Mouse (Mus musculus) heart, postnatal 25 days (tissue): ENCODE measurements at regions not wholly inside any gene's neighbourhood (a gene's known extent, or its start where the extent isn't known, plus 50 kb on each side); places are given as distances from the start of the nearest gene placed in this dataset.

Experiments used
- DNase-seq: peaks from one replicate; pipeline ENCODE4 v3.0.0; 2022; ENCODE audit warnings: low spot score
- intact Hi-C: fragments of 180-260 bp; cut with DNase I; formaldehyde crosslinking; loops from one replicate; pipeline ENCODE4 v1.15.1; 2025

DNA sequence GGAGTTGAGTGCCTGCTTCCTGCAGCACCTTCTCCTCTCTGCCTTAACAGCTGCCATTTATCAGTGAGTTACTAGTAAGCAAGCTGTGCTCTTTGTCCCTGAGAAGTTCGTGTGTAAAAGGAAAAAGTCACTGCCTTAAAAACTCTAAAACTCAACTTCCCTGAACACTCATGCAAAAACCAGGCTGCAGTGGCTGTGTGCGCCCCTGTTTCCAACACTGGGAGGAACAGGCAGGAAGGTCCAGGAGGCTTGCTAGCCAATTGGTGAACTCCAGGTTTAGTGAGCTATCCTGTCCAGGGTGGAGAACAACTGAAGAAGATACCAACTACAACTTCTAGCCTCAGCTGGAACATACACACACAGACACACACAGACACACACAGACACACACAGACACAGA is 81.0 kb upstream of the Parp11 start:
- intact Hi-C loops, result no loop called here
- DNase-seq, result no peak

DNA sequence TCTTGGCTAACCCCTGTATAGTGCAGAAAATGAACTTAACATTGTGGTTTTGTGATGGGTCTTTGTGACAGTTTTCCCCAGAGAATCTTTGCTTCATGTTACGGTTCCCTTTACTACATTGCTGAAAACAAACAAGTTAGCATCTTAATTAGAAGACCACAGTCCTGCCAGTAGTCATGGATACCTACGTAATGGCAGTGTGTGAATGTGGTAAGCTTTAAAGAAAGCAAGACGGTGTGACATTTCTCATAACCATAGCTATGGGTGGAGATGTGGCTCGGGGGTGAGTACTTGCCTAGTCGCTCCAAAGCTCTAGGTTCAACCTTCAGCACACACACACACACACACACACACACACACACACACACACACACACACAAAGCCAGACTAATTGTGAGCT is 73.6 kb upstream of the Parp11 start:
- intact Hi-C loops, result no loop called here
- no peak for DNase-seq

DNA sequence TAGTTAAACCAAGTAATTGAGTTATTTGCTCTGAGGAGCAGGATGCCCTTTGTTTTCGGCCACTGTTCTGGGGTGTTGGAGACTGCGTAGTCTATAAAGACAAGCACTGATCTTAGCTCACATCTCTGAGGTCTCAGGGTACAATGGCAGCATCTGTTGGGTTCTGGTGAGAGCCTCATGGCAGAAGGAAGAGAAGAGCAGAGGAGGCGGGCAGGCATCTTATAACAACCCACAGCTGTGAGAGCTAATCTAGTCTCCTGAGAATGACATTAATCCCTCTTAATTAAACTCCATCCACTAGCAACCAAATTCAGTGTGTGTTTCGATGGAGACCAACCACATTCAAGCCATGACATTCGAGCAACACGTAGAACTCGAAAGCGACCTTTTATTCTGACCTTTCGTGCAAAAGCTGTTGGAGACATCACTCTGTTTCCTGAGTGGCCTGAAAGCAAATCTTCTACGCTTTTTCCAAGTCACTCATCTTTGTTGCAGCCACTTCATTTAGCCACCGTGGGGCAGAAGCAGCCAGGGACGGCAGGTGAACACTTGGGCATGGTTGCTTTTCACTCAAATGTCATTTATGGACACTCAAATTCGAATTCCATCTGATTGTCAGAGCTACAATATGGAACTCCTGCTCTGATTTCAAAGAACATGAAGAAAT is 72.7 kb upstream of the Parp11 start:
- intact Hi-C loops, result no loop called here
- DNase-seq, result no peak

DNA sequence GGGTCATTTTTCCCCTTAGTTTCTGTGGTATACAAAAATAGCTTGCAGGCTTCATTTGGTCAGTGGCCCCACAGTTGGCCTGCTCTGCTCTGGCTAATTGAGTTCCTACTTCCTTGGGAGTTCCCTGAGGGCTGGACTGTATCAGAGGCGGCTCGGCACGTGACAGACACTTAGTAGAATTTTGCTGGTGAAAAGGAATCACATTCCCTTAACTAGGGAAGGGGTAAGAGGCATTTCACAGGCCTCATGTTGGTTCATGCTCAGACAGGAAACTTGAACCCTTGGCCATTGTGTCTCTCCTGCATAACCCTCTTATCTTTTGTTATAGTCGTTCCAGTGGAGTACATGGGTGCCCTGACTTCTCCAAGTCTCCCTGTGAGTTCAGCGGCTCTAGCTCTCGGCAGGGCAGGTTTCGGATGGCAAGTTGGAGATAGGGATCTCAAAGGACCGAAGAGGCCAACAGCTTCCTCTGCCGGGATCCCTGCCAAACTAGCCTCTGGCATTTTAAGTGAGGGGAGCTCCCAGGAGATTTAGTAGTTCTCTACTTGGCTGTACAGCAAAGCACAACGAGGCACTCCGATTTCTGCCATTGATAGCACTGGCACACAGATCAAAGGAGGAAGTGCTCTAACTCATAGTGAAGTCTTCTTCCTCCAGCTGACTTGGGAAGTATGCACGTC is 72.0 kb upstream of the Parp11 start:
- no peak for DNase-seq
- intact Hi-C loops, result no loop called here

DNA sequence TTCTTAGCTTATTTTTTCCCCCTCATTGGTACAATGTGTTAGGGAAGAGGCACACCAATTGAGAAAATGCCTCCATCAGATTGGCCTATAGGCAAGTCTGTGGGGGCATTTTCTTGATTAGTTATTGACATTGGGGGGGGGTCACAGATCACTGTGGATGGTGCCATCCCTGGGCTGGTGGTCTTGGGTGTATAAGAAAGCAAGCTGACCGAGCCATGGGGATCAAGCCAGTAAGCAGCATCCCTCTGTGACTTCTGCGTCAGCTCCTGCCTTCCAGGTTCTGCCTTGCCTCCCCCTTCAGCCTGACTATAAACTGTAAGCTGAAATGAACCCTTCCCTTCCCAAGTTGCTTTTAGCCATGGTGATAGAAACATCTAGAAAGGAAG is 71.5 kb upstream of the Parp11 start:
- intact Hi-C loops, result no loop called here
- DNase-seq, result no peak

DNA sequence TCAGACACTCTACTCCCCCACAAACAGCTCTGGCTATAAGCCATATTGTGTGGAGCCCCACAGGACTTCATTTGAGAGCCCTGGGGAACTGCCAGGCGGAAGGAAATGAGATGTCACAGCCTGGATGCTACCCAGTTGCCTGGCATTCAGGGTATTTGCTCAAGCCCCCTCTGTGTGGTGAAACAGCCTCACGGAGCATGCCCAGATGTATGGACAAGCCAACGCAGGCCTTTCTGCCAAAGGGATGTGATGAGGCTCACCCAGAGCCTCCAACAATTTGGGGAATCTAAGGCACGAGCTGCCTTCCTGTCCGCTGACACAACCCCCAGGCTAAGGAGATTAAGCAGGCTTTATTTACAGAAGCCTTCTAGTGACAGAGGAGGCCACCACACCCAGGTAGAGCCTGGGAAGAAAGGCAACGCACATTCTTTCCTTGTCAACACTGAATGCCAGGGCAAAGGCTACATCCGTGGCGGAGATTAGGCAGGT is 70.9 kb upstream of the Parp11 start:
- no peak for DNase-seq
- intact Hi-C loops, result no loop called here

DNA sequence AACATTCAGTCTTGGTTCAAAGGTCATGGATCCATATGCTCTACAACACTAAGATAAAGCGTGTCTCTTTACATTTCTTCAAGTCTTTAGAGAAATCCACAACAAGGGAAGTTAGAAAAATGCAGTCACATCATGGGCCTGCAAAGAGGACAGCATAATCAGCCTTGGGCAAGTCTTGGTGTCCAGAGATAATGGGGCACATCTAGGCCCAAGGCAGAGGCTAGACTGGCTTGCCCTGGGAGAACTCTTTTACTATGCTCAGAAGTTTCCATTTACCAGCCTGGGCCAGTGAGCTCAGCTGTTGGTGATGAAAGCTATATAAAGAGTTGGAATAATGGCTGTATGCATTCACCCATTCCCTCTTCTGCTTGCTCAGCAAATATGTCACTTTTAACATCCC is 67.9 kb upstream of the Parp11 start:
- DNase-seq, result no peak
- intact Hi-C loops, result loop anchor here (2.0 kb wide), 1 partner anchor 26 kb away; no protein-coding TSS in a partner anchor

DNA sequence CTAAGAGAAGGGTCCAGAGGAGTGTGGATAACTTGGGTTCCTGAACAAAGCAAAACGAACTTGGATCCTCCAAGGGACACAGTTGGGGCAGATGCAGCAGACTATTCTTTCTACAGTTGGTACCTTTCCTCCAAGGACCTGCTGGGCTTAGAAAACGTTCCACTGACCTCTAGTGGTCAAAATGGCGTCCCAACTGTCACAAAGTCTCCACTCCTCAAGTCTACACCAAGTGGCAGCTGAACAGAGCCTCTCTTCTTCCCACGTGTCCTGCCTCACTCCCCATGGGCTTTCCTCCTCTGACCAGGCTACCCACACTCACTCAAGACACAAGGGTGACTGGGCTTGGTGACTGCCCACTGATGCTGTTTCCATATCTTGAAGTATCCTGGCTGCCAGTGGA is 67.1 kb upstream of the Parp11 start:
- no peak for DNase-seq
- intact Hi-C loops, result loop anchor here (2.0 kb wide), 1 partner anchor 27 kb away; no protein-coding TSS in a partner anchor

DNA sequence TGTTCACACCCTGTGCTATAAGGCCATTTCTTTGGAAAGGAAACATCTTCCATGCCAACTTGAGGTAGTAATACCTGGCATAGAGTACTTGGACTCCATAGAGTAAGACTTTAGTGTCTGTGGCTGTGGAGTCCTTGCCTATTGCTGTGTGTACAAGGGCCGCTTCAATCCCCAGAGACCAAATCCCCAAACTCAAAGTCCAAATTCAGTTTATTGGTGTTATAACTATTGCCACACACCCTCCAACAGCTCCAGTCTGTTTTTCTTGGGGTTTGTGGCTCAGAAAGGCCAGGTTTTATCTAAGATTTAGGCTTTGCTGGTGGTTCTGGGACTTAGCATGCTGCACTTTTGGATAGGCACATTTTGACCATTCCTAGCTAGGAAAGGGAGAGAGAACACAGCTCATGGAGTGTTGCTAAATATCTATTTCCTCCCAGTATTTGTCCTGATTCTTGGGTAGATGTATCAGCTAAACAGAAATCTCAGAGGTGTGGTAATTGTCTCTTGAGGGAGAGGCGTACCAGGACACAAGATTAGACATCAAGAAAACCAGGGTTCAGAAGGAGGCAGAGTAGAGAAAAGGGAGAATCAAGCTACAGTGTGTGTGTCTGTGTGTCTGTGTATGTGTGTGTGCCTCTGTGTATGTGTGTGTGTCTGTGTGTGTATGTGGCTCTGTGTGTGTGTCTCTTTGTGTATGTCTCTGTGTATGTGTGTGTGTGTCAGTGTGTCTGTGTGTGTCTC is 65.3 kb upstream of the Parp11 start:
- intact Hi-C loops, result no loop called here
- no peak for DNase-seq

DNA sequence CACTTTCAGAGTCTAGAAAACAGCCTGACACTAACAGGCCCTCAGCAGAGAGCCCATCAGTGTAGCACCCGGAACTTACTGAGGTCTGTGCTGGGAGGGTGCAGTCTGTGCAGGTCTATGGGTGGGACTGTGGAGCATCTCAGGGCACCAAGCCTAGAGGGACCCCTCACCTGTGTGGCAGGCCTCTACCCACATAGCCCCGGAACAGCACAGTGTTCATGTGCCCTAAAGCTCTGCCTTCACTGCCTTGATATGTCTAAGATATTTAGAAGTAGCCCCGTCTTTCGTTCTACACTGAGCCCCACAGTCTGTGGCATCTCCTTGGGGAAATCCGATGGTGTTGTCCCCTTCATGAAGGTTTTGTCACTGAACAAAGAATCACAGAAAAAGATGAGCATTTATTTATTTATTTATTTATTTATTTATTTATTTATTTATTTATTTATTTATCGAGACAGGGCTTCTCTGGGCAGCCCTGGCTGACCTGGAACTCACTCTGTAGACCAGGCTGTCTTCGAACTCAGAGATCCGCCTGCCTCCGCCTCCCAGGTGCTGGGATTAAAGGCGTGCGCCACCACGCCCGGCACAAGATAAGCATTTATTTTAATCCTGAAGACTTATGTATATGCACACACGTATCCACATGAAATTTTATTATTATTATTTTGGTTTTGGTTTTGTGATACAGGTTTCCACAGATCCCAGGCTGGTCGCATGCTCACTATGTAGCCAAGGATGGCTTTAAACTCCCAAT is 55.2 kb upstream of the Parp11 start:
- intact Hi-C loops, result no loop called here
- DNase-seq, result no peak

DNA sequence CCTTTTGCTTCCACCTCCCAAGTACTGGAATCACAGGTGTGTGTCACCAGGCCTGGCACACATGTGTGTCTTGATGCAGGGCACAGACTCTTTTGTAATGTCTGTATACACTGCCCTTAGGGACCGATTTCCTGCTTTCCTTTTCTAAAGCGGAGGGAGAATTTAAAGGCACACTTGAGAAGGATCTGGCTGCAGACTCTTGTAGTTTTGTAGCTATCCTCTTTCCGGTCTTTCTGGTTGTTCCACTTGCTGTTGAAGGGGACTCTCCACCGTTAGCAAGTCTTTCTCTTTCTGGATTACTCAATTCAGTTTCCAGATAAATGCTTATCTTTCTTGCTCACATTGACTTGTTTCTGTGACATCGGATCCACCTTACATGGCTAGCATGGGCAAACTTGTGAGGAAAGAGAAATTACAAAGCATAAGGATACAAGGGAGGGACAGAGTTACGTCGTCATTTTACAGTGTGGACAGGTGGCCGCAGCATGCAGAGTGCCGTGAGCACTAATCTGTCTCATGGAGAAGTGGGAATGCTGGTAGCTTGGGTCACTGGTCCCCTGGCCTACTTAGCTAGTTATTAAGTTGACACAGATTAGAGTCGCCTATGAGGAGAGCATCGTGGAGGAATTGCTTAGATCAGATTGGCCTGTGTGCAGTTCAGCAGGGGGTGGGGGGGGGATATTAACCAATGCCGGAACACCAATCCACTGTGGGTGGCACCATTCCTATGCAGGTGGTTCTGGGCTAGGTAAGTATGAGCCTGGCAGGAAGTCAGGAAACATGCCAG is 54.4 kb upstream of the Parp11 start:
- intact Hi-C loops, result no loop called here
- DNase-seq, result no peak

DNA sequence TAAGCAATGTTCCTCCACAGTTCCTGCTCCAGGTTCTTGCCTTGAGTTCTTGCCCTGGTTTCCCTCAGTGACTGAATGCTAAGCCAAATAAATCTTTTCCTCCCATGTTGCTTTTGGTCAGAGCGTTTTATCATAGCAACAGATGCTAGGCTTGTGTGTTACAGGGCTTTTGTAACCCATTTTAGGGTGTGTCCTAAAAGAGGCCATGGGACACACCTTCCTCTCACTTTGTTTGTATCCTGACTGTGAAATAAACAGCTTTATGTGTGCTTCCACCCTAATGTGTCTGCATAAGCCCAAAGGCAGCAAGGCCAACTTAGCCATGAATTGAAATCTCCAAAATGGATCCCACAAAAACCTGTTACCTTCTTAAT is 53.9 kb upstream of the Parp11 start:
- DNase-seq, result no peak
- intact Hi-C loops, result no loop called here

DNA sequence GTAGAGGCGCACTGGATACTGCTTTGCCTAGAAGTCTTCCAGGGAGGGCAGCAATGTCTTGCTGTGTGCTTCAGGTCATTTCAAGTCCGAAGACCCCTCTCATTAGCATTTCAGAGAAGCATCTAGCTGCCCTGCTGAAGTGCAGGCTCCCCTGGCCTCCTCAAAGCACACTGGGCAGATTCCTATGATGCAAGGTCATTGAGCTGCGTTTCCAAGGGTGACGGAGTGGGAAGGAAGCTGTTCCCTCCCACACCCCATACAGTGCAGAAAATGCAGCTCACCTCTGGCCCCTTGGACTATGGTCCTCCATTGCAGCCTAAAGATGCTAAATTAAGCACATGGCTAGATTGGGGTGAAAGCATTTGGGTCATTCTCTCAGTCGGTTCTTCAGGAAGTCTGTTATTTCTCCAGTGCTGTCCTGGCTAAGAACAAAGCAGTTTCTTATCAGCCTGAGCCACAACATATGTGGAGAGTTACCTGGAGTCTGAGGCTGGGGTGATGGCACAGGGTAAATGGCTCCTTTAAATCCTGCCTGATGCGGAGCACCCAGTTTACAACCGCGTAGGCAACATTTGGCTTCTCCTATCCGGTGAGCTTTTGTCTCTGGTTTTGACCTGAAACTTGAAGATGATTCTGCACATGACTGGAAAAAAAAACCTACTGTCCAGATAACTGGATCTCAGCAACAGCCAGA is 52.6 kb upstream of the Parp11 start:
- DNase-seq, result no peak
- intact Hi-C loops, result no loop called here
